Mouse (Mus musculus) urinary bladder, adult 18-20 months (tissue): ENCODE results near the gene Snx11.
"Not testable (repeated sequence)": the region's sequence is repeated elsewhere in the genome, so short reads cannot be mapped to it uniquely, and the experiment has no call there.

Experiments used
- DNase-seq, 2 experiments: peaks; one replicate each; pipeline ENCODE4 v3.0.0; 2022; ENCODE audit warnings: low spot score in 2 of 2, mixed read lengths in 2 of 2

The Snx11 gene

DNA sequence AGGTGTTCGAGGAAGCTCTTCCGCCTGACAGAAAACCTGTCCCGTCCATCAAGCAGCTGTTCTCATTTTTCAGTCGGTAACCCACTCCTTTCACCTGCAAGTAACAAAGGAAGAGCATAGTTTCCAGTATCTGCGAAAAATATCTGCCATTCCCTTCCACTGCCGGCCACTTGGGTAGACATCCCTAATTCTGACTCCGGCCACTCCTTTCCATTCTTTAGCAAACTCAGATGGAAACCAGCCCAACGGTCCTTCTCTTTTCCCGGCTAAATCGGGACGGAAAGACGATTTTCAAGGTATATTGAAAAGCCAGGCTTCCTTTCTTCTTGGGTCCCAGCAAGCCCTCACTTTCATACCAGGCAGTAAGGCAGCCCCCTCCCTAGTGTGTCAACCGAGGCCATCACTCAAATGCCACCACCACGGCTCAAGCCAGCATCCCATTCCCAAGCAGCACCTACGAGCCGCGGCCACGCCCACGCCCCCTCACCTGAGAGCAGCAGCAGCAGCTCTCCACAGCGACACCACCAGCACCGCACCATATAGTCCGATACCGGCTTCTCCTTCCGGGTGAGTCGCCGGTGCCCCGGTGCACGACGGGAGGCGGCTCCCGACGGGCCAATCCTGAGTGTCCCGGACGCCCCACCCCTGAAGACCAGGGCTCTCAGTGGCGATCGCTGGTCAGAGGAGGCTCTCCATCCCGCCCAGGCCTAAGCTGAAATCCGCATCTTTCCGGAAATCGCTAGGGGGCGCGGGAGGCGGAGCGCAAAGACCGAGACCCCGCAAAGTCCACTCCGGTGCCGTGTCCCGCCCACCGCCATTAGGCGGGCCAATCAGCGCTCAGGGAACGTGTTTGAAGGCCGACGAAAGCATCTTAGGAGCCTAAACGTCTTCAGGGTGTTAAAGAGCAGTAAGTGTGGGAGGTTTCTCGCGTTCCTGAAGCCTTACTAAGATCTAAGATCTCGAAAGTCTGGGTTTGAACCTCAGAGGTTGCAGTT lies at the start of gene Snx11:
Gene Snx11, minus strand, starts transcription at position 592 of the 995 bp plus-strand sequence.
- peak; percentile 98 to 100 for DNase-seq

DNA sequence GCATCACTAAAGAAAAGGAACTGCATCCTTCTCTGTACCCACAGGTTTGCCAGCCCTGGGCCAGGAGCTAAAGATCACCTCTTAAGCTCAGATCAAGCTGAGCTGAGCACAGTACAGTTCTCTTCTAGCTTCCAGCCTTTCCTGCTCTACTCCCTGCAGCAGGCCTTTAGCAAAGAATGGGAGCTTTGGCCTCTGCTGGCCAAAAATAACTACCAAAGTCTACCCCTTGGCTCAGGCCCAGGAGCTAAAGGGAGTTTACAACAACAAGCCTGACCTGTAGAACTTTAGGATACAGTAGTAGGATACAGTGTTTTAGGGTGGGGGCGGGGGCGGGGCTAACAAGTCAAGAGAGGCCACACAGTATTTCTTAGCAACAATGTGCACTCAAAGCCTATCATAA lies 49.1 kb upstream of the Snx11 start:
- DNase-seq = no peak

DNA sequence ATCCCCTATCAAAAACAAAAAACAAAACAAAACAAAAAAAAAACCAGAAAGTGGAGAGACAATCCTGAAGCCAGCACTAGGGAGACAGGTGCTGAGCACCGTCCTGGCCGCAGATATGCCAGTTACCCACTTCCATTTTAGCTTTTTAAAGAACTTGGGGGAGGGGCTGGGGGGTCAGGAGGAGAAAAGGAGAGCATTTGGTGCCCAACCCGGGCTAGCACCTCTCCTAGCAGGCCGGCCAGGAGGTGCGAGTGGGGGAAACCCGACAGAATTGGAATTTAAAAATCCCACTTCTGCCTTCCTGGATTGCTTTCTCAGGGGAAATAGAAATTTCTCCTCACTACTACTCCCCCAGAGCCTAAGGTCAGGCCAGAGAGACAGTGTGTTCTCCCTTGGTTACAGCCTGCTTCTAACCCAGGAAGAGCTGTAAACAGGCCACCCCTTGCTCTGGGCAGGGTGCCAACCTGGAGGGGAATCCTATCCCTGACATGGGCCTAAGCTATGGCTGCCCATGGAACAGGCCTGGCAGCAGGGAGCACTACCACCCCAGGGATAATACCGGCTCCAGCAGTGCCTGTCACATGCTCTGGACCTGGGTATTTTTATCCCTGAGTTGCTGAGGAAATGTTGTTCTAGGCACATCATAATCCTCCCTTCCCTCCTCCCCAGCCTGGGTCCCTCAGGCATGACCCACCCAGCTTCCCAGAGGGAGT lies 47.6 kb upstream of the Snx11 start:
- DNase-seq = peak in 1 of 2 experiments; percentile 36

DNA sequence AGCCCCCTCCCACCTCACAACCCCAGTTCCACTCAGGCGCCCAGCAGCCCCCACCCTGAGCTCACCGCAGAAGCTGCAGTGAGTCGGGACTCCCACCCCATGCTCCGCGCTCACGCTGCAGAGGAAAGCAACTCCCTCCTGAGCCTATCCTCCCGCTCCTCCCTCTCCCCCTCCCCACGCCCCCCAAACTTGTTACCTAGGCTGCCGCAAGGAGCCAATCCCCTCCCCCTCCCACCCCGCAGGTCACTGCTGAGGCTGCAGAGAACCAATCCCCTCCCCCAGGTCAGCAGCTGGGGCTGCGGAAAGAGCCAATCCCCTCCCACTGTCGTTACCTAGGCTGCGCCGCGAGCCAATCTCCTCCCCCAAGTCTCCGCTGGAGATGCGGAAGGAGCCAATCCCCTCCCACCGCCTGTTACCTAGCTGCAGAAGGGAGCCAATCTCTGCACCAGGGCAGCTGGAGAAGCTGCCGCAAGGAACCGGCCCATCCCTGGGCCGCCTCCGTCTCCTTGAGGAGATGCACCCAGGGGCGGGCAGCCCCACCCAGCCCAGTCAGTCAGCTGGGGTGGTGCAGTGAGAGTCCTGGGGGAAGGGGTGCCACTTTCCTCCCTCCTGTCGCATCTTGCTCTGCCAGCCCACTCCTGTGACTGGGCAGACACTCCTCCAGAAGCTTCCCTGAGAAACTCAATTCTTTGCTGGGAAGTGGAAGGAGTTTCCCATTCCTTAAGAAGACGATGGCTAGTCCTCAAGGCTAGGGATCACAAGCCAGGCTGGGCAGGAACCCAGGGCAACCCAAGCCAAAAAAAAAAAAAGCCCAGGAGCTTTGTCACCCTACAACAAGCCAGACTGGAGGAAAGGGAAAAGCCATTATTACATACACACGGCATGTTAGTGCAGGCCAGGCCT lies 46.8 kb upstream of the Snx11 start:
- DNase-seq = peak; percentile 69 to 85

DNA sequence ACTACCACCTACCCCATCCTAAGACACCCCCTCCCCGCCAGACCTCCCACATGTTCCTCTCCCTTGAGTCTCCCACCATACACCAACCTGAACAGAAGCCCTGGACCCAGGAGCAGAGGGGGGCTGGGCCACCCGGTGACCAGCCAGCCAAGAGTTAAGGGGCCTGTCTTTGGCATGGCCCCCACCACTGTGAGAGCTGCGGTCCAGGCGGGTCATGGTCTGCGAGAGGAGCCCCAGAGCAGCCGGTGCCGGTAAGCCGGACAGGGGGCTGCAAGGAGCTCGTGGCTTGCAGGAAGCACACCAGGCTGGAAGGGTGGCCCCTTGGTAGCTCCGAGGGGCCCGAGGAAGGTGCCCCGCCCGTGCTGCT lies 46.1 kb upstream of the Snx11 start:
- DNase-seq = no peak

DNA sequence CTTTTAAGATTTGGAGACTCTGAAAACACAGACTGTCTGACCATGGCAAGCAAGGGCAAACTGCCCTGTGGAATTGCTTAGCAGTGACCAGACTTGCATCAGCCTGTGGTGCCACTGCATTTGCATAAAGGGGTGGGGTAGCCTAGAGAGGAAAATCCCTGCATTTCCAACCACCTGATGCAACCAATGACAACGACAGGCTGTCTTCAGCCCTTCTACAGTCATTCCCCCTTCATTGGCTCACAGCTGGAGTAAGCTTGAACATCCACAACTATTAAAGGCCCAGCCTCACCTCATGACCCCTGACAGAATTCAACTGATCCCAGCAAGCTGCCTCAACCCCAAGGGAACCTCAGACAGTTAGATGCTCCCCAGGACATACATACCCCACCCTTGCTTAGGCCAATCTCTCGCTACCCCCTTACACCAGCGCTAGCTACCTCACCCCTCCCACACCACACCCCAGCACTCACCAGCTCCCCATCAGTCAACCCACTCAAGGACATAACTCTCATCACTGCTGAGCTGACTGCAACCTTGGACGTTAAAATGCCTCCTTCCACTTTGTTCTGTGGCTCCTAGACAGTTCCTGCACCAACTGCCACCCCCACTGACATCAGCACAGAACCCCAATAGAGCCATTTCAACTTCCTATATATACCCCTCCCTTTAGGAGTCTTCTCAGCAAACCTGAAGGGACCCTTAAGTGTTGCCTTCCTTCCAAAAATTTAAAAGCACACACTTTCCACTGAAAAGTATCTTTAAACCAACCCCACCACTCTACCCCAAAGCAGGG lies 45.5 kb upstream of the Snx11 start:
- DNase-seq = no peak

DNA sequence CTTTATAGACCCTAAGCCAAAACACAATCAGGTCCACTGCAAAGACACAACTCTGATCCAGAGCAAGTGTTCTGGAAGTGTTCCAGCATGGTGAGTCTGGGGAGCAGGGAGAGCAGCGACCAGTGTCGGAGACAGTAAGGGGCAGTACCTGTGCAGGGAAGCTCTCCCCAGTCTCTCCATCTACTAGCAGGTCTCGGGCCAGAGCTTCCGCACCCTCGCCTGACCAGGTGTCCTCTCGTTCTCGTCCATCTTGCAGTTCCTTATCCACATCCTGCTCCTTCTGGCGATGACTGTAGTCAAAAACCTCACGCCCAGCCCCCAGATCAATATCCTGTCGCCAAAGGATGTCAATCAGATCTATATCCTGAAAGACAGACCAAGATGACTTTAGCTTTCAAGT lies 44.6 kb upstream of the Snx11 start:
- DNase-seq = no peak

DNA sequence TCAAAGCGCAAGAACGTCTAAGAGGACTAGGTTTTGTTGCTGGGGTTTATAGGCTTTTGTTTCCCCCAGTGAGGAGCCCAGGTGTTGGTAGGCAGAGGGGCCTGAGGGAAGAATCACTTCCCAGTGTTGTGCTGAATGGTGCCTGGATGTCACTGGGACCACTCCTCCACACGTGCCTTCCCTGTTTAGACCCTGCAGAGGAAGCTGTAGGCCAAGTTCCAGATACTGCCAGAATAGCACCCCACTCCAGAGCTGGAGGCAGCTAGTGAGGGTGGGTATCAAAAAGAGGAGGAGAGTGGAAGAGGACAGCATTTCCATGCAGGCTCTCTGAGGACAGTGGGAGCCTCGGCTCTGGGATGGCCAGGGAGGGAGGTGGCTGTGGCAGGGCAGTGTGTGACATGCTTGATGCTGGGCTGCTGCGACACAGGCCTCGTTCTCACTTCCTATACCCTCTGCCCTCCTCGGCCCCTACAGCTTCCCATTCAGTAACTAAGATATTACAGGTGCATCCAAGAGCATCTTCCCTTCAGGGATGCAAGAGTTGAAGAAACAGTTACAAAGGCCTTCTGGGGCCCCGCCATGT lies 40.9 kb upstream of the Snx11 start:
- DNase-seq = no peak

DNA sequence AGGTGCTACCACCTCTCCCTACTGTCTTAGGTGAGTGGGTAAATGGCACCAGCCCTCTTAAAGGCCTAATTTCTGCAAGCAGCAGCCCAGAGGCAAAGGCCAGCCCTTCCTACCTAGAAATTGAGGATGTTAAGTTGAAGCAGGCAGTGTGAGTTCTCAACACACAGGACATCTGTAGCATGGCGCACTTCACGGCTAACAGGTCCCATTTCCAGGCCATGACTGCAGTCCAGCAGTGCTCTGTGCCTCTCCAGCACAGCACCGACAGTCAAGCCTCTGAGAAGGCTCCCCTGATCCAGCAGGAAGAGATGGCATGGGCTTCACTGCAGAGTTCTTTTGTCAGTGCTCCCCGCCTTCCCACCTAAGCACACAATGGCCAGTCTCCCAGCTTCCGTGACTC lies 39.6 kb upstream of the Snx11 start:
- no peak for DNase-seq

DNA sequence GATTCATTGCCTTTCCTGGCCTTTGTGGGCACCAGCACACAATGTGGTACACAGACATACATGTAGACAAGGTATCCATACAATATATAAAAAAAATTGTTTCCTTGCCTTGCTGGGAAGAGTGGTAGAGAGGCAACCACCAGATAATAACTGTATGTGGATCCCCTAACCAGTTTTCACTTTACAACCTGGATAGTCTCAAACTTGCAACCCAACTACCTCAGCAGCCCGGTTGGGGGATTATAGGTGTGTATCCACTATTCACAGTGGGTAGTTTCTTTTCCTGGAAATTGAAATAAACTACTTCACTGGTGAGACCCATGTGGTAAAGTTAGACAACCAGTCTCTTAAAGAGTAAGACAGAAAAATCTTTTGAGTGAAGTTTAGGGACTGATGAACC lies 39.1 kb upstream of the Snx11 start:
- DNase-seq = no peak

DNA sequence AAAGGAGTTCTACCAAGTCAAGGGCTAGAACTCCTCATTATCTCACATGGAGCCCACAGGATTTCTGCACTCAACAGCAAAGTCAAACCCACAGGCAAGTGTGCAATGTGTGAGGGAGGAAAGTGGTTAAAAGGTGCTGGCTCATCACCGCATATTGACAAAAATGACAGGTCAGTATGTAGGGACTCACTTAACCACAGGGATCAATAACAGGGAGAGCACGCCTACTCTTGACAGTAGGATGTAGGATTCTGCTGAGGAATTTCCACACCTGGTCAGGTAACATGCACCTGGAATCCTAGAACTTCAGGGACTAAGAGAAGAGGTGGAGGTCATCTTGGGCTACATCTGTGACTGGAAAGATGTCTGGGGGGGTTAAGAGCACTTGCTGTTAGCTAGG lies 38.5 kb upstream of the Snx11 start:
- DNase-seq = no peak

DNA sequence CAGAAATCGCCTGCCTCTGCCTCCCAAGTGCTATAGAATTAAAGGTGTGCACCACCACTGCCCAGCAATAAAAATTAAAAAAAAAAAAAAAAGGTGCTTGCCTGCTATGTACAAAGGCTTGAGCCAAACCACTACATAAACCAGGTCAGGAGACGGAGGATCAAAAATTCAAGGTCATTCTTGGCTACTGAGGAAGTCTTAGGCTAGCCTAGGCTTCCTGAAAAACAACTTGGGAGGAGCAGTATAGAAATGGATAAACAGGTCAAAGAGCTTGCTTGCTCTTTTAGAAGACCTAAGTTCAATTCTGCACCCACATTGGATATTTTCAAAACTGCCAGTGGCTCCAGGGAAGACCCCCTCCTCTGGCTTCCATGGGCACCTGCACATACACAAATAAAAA lies 37.1 kb upstream of the Snx11 start:
- DNase-seq = no peak

DNA sequence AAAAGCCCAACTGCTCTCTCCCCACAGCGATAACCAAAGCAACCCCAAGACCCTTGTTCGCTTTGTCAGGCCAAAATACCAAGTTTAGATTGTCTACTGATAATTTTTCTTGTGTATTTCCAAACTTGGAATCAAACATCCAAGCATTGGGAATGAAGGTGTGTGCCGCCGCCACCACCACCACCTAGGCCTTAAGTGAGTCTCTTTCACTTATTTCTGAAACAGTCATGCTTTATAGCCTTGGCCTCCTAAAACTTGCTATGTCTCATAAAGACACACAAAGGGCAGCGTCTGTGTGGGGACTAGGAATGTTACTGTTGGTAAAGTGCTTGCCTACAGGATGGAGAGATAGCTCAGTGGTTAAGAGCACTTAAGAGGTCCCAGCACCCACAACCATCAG lies 36.6 kb upstream of the Snx11 start:
- DNase-seq = no peak

DNA sequence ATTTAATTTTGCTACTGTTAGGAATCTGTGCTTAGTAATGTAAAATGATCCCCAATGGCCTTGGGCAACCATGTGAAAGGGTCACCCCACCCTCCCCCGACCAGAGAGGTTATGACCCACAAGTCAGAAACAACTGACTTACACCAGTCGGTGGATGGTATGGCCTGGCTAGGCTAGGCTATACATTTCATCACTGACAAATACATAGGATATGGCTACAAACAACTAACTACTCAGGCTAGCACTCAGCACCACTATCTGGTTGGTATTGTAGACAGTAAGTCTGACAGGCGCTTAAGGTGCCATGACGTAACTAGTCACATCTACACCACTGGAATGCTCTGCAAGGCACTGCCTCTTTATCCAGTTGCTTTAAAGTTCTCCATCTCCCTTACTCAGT lies 36.1 kb upstream of the Snx11 start:
- DNase-seq = no peak

DNA sequence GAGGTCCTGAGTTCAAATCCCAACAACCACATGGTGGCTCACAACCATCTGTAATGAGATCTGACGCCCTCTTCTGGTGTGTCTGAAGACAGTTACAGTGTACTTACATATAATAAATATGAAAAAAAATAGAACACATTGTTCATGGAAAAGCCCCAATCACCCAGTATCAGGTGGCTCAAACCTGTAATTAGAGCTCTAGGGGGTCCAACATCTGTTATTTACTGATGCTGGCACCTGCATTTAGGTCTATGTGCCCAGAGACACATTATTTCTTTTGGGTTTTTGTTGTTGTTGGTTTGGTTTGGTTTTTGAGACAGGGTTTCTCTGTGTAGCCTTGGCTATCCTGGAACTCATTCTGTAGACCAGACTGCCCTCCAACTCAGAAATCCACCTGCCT lies 33.8 kb upstream of the Snx11 start:
- DNase-seq = not testable (repeated sequence)

DNA sequence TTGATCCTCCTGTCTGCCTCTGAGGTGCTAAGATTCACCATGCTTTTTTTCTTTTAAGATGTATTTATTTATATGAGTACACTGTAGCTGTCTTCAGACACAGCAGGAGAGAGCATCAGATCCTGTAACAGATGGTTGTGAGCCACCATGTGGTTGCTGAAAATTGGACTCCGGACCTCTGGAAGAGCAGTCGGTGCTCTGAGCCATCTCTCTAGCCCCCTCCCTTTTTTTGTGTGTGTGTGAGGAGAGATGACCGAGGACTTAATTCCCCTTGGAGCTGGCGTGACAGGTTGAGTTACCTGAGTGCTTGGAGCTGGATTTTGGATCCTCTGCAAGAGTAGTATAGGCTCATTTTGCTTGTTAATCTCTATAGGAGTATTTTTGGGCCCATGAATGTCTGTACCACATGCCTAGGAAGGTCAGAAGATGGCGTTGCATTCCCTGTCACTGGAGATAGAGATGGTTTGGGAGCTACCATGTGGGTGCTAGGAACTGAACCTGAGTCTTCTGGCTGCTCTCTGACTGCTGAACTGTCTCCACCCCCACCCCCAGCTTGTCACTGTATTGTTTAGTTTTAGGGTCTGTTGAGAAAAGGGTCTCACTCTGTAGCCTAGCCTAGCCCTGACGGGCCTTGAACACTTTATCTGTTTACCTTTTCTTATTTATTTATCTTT lies 32.3 kb upstream of the Snx11 start:
- no peak for DNase-seq

DNA sequence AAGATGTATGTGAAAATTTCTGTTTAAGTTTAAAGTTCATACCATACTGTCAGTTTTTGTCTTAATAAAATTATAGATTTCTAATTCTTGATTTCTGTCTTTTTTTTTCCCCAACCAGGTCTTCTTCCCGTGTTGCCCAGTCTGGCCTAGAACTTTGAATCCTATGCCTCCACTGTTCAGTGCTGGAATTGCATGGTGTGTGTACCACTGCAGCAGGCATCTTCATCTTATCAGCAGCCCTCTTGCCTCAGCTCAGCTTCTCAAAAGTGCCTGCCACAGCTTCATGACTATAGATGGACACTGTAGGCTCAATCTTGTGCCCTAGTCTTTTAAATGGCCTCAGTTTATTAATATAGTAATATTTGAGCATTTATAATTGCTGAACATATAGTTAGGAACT lies 30.7 kb upstream of the Snx11 start:
- no peak for DNase-seq

DNA sequence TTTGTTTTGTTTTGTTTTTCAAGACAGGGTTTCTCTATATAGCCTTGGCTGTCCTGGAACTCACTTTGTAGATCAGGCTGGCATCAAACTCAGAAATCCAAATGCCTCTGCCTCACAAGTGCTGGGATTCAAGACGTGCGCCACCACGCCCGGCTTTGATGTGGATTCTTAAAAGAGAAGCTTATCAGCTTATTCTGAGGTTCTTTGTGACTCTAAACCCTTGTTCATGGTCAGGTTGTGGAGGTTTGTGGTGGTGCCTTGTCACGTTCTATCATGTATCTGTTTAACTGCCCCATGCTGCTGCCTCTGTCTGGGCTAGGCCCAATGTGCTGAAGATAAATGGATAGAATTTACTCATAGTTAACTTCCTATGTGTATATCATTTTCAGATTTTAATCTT lies 28.2 kb upstream of the Snx11 start:
- no peak for DNase-seq

DNA sequence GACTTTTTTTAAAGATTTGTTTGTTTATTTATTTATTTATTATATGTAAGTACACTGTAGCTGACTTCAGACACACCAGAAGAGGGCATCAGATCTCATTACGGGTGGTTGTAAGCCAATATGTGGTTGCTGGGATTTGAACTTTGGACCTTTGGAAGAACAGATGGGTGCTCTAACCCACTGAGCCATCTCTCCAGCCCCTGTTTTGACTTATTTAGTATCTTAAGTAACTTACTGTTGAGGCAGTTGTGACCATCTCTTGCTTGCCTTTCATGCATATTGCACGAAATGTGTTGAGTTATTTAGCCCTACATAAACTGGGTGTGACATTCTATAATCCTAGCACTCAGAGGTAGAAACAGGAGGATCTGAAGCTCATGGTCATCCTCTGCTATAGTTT lies 22.2 kb upstream of the Snx11 start:
- DNase-seq = no peak

DNA sequence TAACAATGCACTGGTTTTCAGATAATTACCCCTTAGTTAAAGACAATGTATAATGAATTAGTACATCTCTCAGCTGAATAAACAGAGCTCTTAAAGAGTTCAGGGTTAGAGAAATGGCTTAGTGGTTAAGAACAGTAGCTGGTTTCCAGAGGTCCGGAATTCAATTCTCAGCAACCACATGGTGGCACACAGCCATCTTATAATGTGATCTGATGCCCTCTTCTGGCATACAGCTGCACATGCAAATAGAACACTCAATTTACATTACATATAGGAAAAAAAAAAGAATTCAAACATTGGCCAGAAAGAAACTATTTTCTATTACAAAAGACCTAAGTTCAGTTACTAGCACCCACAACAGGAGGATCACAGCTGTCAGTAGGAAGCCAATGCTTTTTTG lies 19.2 kb upstream of the Snx11 start:
- no peak for DNase-seq
